Mouse (Mus musculus) lung, embryonic 16.5 days (tissue): ENCODE measurements around the gene Plk5. TPM values are rescaled to one million over a fixed set of nuclear protein-coding genes. Genes with fewer than 3 reads are reported as not detected.
"Not testable (repeated sequence)": the region's sequence is repeated elsewhere in the genome, so short reads cannot be mapped to it uniquely, and the experiment has no call there.

ENCODE experiments used
- ATAC-seq: fragments of 200-750 bp; cut with Nextera tagmentation; 2 replicates; pipeline ENCODE4 v1.8.0; 2017; ENCODE audit warnings: low read depth, mild to moderate bottlenecking, moderate library complexity
- H3K27ac ChIP-seq: fragments of 300-500 bp; sonication (generic); 2 replicates; pipeline ENCODE4 v1.5.1; 2014; ENCODE audit warnings: mild to moderate bottlenecking, control low read depth, low read length
- H3K27me3 ChIP-seq: fragments of 300-500 bp; sonication (generic); 2 replicates; pipeline ENCODE4 v1.6.1; 2014; ENCODE audit warnings: low read depth, low read length, mixed read lengths; ENCODE audit not compliant: control insufficient read depth, insufficient read depth
- H3K36me3 ChIP-seq: fragments of 300-500 bp; sonication (generic); 2 replicates; pipeline ENCODE4 v1.6.1; 2014; ENCODE audit warnings: low read length; ENCODE audit not compliant: control insufficient read depth, insufficient read depth
- H3K4me1 ChIP-seq: fragments of 300-500 bp; sonication (generic); replicated peaks from 2 replicates; pipeline ENCODE4 v1.6.1; 2014; ENCODE audit warnings: low read length, mixed read lengths; ENCODE audit not compliant: control insufficient read depth, insufficient read depth
- H3K4me2 ChIP-seq: fragments of 300-500 bp; sonication (generic); 2 replicates; pipeline ENCODE4 v1.6.1; 2014; ENCODE audit warnings: low read depth, low read length, control low read depth
- H3K4me3 ChIP-seq: fragments of 300-500 bp; sonication (generic); 2 replicates; pipeline ENCODE4 v1.5.1; 2014; ENCODE audit warnings: mild to moderate bottlenecking, low read length, control low read depth
- H3K9ac ChIP-seq: fragments of 300-500 bp; sonication (generic); 2 replicates; pipeline ENCODE4 v1.6.1; 2014; ENCODE audit warnings: low read length, control low read depth
- H3K9me3 ChIP-seq: fragments of 300-500 bp; sonication (generic); 2 replicates; pipeline ENCODE4 v1.6.1; 2016; ENCODE audit warnings: low read length; ENCODE audit not compliant: control insufficient read depth
- WGBS: fragments of 180-500 bp; shearing (Covaris S2); extraction: QIAGEN DNeasy Blood & Tissue Kit; methylation state at CpG from one replicate; pipeline ENCODE4 v1.1.7; 2014; 5-methylcytosine and 5-hydroxymethylcytosine counted together
- polyA plus RNA-seq: library from polyadenylated mRNA; unstranded; fragments of >200 nt; fragmentation: Nextera tagmentation; extraction: Ambion mirVana; gene quantifications from 2 replicates; pipeline ENCODE4 v1.2.1, GENCODE M21; 2015

Plk5 gene
- polyA plus RNA-seq, 1 experiment from 2014 or later = 0.48 TPM

- Histone ChIP-seq H3K4me1 (peaks cover 29% of the 10 kb centered on the region), H3K9me3 (no peaks in the 10 kb centered on the region), H3K9ac (no peak overlapping the region), H3K4me3 (peak overlapping the region; percentile 40), H3K27ac (no peak overlapping the region), H3K27me3 (peaks cover 49% of the 10 kb centered on the region), H3K36me3 (no peaks in the 10 kb centered on the region), H3K4me2 (peak overlapping the region; percentile 55; the same call in 1 of the 2 replicates)
- no peak for ATAC-seq
- WGBS = 4% methylated on average over 47 of the region's 47 CpGs
Observed at GRCm38 (mm10) chr10:80341491-80342304, 14.6 kb upstream of the Plk5 start.

- H3K4me3 ChIP-seq = peak overlapping the region; percentile 40
- H3K36me3 ChIP-seq = no peaks in the 10 kb centered on the region
- H3K27me3 ChIP-seq = peaks cover 54% of the 10 kb centered on the region
- no peak overlapping the region for H3K27ac ChIP-seq
- peaks cover 30% of the 10 kb centered on the region for H3K4me1 ChIP-seq
- 2% methylated on average over 26 of the region's 26 CpGs for WGBS
- no peak for ATAC-seq
- H3K9me3 ChIP-seq = no peaks in the 10 kb centered on the region
- no peak overlapping the region for H3K9ac ChIP-seq
- H3K4me2 ChIP-seq = peak overlapping the region; percentile 55
Observed at GRCm38 (mm10) chr10:80342305-80342748, 13.9 kb upstream of the Plk5 start.

DNA sequence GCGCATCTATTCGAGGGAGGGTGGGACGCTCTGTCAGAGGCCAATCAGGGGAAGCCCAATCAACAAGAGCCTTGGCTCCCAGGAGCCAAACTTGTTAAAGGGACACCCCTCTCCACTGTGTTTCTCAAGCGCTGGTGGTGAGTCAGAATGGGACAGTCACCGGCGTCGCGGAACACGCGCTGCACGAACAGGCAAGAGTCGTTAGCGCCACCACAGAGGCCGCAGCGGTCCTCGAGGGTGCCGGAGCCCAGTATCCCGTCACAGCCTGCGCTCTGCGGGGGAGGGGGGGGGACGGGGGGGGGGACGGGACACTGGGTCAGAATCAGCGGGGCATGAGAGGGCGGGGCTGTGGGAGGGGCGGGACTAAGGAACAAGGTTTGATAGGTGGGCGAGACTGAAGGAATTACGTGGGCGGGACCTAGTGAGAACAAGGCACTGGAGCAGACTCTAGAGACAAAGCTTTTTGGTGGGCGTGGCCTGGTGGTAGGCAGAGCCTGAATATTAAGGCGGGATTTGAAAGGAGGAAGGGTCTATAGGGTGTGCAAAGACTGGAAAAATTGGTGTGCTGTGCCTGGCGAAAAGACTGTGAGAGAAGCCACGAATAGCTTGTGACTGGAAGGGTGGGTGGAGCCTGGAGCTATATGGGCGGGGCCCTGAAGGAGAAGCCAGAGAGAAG, 13.4 kb upstream of the Plk5 start:
- H3K4me3 ChIP-seq = peak overlapping the region; percentile 40
- H3K9me3 ChIP-seq = no peaks in the 10 kb centered on the region
- H3K27ac ChIP-seq = 0 out of 2 replicates have a peak overlapping the region, but pooled peaks have one; percentile 48
- under 1% methylated on average over 30 of the region's 33 CpGs for WGBS
- peaks cover 60% of the 10 kb centered on the region for H3K27me3 ChIP-seq
- peak; percentile 83 for ATAC-seq
- H3K36me3 ChIP-seq = no peaks in the 10 kb centered on the region
- peaks cover 36% of the 10 kb centered on the region for H3K4me1 ChIP-seq
- peak overlapping the region; percentile 55 for H3K4me2 ChIP-seq
- peak overlapping the region; percentile 54 for H3K9ac ChIP-seq

DNA sequence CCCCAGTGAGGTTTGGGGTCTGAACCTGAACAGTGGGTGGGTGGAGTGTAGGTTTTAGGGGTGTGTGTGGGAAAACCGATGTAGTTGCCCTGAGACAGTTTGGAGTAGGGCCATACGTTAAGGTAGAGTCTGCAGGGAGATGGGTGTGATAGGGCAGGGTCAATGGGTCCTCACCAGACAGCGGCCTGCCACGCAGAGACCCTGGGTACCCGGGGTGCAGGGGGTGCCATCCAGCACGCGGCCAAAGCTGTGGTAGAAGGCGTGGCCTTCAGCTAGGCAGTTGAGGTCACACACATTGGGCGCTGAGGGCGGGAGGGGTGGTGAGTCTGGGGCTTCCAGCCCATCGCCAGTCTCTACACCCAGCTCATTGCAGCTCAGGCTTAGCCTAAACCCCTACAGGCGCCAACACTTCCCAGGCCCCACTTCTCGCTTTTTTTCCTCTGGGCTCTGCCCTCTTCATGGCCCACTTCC, 12.8 kb upstream of the Plk5 start:
- WGBS = 30% methylated on average over 13 of the region's 13 CpGs
- H3K27me3 ChIP-seq = peaks cover 66% of the 10 kb centered on the region
- ATAC-seq = peak; percentile 7
- peak overlapping the region; percentile 54 for H3K9ac ChIP-seq
- peaks cover 42% of the 10 kb centered on the region for H3K4me1 ChIP-seq
- peak overlapping the region; percentile 55 for H3K4me2 ChIP-seq
- peak overlapping the region; percentile 48; the same call in 1 of the 2 replicates for H3K27ac ChIP-seq
- H3K4me3 ChIP-seq = peak overlapping the region; percentile 40
- no peaks in the 10 kb centered on the region for H3K9me3 ChIP-seq
- no peaks in the 10 kb centered on the region for H3K36me3 ChIP-seq

DNA sequence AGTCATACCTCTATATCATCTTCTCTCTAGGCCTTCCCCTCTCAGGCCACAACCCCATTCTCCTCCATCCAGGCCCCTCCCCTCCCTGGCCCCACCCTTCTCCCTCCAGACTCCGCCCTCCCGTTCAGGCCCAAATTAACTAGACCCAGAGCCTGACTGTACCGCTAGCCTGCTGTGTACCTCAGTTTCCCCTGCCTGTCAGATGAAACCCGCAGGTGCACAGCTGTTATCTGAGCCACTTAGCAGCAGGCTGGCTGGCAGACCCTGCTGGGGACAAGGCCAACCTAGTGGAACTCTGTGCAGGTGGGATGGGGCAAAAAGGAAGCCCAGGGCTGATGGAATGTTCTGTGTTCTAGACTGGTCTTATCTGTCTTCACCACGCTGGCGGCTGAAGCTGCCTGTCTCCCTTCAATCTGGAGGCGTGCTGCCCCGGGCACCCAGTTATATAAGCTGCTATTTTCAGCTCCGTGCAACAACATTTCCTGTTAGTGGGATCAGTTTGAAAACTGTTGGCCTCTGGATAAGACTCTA, 12.1 kb upstream of the Plk5 start:
- Histone ChIP-seq H3K4me2 (peak overlapping the region; percentile 42), H3K27ac (peak overlapping the region; percentile 48; the same call in 1 of the 2 replicates), H3K4me3 (peak overlapping the region; percentile 19; the same call in 1 of the 2 replicates), H3K9ac (no peak overlapping the region; the same call in 1 of the 2 replicates), H3K27me3 (peaks cover 73% of the 10 kb centered on the region), H3K4me1 (peaks cover 49% of the 10 kb centered on the region), H3K36me3 (no peaks in the 10 kb centered on the region), H3K9me3 (no peaks in the 10 kb centered on the region)
- no peak for ATAC-seq
- 53% methylated on average over 9 of the region's 9 CpGs for WGBS

DNA sequence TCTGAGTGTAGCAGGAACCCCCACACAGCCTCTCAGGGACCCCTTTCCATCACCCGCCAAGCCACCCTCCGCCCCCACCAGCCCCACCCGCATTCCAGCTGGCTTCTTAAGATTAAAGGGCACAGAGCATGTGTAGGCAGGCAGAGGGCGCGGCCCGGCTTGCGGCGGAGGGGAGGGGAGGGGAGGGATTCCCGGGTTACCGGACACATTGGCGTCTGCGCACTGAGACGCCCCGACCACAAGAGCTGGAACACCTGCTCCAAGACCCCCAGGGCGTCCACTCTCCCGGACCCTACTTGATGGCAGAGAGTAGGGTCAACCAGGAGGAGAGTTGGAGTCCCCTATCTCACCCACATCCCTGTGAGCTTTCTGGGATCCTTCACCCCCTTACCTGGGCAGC, 11.1 kb upstream of the Plk5 start:
- Histone ChIP-seq H3K9me3 (no peaks in the 10 kb centered on the region), H3K4me2 (peak overlapping the region; percentile 42), H3K4me1 (peaks cover 49% of the 10 kb centered on the region), H3K9ac (peak overlapping the region; percentile 36; the same call in 1 of the 2 replicates), H3K27ac (peak overlapping the region; percentile 28; the same call in 1 of the 2 replicates), H3K27me3 (peaks cover 79% of the 10 kb centered on the region), H3K4me3 (peak overlapping the region; percentile 19), H3K36me3 (no peaks in the 10 kb centered on the region)
- ATAC-seq = no peak
- 2% methylated on average over 16 of the region's 16 CpGs for WGBS

DNA sequence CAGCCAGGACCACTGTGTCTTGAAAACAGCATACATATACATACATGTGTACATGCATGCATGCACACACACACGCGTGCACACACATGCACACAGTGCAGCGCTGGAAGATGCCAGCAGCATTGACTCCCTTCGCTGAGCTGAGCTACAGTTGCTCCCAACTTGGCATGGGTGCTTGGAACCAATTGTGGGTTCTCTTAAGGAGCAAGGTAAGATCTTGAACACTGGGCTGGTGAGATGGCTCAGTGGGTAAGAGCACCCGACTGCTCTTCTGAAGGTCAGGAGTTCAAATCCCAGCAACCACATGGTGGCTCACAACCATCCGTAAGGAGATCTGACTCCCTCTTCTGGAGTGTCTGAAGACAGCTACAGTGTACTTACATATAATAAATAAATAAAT, 10.3 kb upstream of the Plk5 start:
- not testable (repeated sequence) for ATAC-seq, H3K27ac ChIP-seq, H3K4me2 ChIP-seq, H3K9me3 ChIP-seq, H3K4me3 ChIP-seq, H3K9ac ChIP-seq, H3K36me3 ChIP-seq
- Histone ChIP-seq H3K27me3 (peaks cover 75% of the 10 kb centered on the region), H3K4me1 (peaks cover 51% of the 10 kb centered on the region)
- WGBS = 75% methylated on average over 5 of the region's 6 CpGs

DNA sequence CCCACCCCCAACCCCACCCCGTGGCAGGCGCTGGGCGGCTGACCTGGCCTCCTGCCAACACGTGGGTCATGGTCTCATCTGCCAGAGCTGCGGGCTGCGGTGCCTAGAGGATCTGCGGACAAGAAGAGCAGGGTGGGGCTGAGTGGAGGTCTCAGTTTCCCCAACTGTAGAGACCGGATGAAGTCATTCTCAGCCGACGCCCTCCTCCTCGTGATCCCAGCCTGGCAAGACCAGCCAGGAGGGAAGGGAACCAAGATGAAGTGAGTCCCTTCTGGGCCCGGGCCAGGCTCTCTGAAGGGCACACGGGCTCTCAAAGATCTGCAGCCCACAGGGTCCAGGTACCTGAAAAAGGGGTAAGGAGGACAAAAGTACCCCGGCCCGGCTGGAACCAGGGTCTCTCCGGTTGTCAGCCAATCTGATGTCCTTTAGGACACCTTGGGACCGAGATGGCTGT, 8.7 kb upstream of the Plk5 start:
- no peaks in the 10 kb centered on the region for H3K9me3 ChIP-seq
- peaks cover 41% of the 10 kb centered on the region for H3K4me1 ChIP-seq
- no peaks in the 10 kb centered on the region for H3K36me3 ChIP-seq
- H3K9ac ChIP-seq = peak overlapping the region; percentile 55
- H3K4me2 ChIP-seq = peak overlapping the region; percentile 66
- H3K4me3 ChIP-seq = peak overlapping the region; percentile 46; the same call in 1 of the 2 replicates
- WGBS = 11% methylated on average over 17 of the region's 17 CpGs
- no peak for ATAC-seq
- no peak overlapping the region for H3K27ac ChIP-seq
- peaks cover 69% of the 10 kb centered on the region for H3K27me3 ChIP-seq
